Mouse (Mus musculus): ENCODE results near the gene Olfr16. TPM values are rescaled to one million over a fixed set of nuclear protein-coding genes. Genes with fewer than 3 reads are reported as not detected.

Olfr16 gene
- not detected for total RNA-seq (2021)
- long read RNA-seq, experiment 1 = 0 reads
- long read RNA-seq, experiment 2 = 0 reads

DNA sequence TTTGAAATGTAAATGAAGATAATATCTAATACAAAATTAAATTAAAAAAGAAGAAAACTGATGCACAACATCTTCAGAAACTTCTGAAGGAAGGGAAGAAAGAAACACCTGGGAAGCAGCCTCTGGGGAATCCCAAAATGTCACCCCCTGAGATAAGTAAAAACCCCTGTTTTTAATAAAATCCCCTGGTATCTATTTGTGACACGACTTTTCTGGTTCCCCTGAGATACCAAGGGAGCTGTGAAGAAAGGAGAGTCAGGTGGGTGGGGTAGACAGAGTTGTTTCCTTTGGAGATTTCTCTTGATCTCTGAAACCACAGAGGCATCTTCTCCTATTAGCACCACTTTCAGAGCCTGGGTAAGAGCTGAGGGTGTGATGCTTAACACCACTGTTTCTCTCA lies at the start of gene Olfr16:
TSS of gene Olfr16 (plus strand) at position 250 of the 400 bp plus-strand sequence.
- DNase-seq = no peak
- intact Hi-C loops (cut with DNase I; ENCODE audit: low total_unique reads) = no loop called here

DNA sequence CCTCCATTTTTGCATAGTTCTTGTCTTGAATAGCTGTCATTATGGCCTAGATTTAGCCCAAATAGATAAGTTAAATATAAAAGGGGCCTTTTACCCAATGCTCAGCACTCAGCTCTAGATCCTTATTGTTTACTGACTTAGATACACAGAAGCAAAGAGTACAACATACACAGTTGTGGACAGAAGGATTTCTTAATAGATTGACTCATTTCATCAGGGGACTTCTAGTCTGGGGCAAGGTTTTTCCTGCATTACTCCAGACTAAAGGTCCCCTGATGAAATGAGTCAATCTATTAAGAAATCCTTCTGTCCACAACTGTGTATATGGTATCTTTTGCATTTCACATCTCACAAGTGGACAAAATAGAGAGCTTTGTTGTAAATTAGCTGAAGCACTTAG lies 46.9 kb upstream of the Olfr16 start:
- intact Hi-C loops (cut with DNase I; ENCODE audit: low total_unique reads) = no loop called here
- no peak for DNase-seq

DNA sequence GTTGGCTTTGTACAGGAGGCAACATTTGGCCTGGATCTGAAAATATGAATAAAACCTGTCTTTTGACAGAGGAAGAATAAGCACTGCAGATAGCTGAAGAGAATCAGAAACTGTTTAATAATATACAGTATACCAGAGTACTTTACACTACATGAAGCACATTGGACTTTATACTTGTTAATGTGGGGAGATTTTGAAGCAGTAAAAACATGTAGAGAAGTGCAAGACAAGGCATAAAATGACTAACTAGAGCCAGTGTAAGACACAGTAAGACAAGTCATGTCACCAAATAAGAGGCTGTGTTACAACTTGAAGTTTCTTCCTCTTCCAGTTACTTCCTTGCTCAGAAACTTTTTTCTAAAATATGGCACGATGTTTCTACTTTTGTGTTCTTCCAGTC lies 33.1 kb upstream of the Olfr16 start:
- DNase-seq = no peak
- intact Hi-C loops (cut with DNase I; ENCODE audit: low total_unique reads) = no loop called here

DNA sequence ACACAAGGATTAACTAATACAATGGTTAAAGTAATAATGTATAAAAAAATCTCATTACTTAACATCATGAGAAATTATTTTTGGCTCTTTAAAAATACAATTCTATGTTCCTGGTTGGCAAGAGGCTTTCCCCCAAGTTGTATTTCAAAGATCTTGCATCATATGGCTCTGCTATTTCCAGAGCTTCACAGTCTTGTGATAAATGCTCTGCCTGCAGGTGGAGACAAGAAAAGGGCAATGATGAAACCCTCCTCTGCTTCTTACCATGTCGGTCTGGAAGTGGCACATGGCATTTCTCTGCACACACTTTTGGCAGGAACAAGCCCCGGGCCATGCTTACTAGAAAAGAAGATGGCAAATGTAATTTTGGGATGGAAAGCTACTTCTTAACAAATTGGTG lies 31.8 kb upstream of the Olfr16 start:
- no peak for DNase-seq
- intact Hi-C loops (cut with DNase I; ENCODE audit: low total_unique reads) = no loop called here

DNA sequence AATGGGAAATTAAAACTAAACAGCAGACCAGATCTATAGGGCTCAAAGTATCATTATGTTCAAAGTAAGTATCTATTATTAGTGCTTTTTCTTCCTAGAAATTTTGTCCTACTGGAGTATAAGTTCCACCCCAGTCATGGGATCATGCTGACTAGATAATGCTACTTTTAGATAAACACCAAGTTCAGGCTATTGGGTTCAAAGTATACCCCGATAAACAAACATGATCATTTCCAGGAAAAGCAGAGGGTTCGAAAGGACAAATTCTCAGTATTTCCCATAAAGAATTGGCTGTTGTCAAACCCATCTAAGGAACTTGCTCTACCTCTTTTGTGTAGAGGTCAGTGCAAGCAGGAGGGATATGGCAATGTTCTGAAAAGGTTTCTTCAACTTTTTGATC lies 18.0 kb upstream of the Olfr16 start:
- intact Hi-C loops (cut with DNase I; ENCODE audit: low total_unique reads) = no loop called here
- no peak for DNase-seq

DNA sequence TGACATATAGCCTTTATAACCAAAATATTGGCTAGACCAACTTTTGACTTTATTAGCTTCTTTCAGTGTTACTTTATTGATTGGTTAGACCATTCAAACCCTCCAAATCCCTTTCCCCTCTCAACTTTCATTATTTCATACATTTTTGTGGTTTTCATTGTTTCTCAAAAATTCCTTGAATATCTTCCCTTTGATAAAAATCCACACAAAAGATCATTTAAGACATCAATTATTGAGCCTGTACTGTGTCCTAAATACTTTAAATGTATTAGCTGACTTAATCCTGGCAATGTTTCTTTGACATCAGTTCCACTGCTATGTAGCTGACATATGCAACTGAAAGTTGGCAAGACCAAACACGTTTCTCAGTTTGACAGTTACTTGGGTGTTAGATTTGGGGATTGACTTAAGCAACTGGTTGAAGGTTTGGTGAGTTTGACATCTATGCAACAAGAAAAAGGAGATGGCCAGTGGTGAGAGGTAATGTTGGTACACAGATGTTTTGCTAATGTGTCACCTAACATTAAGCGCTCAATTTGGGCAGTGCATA lies 1.0 kb downstream of the Olfr16 start:
- intact Hi-C loops (cut with DNase I; ENCODE audit: low total_unique reads) = no loop called here

DNA sequence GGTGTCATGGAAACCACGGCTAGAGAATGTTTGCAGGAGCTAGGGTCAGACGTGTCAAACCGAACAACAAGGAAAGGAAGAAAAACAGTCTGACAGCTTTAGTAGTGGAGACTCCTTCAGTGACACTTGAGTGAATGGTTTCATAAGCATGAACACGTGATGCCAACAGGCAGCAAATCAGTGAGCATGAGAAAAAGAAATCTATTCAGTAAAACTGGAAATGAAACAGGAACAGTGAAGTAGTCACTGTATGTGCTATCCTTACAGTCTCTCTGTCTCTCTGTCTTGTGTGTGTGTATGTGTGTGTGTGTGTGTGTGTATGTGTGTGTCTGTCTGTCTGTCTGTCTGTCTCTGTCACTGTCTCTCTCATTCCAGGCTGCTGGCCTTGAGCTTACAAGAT lies 5.2 kb downstream of the Olfr16 start:
- no peak for DNase-seq
- intact Hi-C loops (cut with DNase I; ENCODE audit: low total_unique reads) = no loop called here

More for the DNA sequence above, 1.0 kb downstream of the Olfr16 start:
- no peak for DNase-seq

DNA sequence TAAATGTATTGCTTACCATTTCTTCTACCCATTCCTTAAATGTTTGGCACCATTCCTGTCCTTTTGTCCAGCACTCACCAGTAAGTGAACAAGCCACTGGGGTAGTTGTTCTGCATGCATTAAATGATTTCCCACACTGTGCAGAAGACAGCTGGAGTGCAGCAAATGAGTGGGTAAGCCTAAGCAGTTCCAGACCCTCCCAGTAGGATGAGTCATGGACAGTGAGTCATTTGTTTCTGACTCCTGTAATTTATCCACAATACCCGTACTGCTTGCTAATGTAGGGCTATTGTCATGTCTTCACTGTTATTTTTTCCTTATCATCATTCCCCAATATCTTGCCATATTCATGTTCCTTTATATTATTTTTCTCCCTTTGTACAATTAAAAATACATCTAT lies 10.2 kb downstream of the Olfr16 start:
- DNase-seq = no peak

DNA sequence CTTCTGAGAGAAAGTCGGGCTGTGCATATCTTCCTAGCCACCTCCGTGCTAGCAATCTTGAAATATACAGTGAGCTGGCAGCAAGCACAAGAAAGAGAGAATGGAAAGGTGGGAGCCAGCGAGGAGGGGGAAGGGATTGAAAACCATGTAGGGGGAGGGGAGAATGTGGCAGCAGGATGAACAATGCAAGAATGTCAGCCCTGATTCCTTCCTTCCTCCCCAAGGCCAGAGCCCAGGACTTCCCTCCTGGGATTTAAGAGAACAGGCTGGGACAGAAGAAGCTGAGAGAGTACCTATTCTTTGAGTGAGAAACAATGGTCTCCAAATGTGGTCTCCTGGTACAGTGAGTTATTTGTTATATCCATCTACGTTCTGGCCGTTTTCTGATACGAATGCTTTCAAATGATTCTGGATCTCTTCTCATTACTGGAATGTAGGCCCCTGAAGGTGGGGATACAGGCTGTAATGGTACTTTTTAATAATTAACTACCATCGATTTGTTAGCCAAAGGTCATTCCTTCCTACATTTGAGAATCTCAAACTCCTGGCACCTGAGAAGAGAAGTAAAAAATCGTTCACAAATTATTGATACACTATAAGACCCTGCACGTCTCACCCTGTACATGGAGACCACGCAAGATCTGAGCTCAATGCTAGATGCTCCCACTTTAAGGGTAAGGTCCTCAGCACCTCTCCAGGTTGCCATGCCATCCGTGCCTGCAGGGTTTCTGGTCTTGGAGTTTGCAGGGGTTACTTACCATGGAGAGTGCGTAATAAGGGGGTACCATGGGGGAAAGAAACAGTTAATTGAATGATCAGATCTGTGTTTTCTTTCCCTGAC lies 39.8 kb downstream of the Olfr16 start:
- no peak for DNase-seq
- intact Hi-C loops (cut with DNase I; ENCODE audit: low total_unique reads) = no loop called here

More for the DNA sequence above, 10.2 kb downstream of the Olfr16 start:
- intact Hi-C loops (cut with DNase I; ENCODE audit: low total_unique reads) = no loop called here

DNA sequence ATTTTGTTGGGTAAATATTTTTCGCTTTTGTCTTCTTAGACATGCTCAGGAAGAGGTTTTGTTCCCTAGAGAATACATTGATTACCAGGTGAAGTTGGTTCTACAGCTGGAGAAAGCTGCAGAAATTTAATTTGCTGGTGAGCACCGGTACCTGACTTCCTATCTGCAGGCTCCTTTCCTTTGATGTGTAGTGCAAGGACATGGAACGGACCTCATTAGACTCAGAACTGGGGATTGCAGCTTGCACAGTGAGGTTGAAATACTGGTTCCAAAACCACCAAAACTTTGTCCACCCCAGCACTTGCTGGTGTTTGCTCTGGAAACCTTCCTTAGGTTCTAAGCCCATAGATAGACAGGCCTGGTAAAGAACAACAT lies 40.4 kb downstream of the Olfr16 start:
- intact Hi-C loops (cut with DNase I; ENCODE audit: low total_unique reads) = no loop called here
- DNase-seq = no peak

Other genes starting within 250 kb of the Olfr16 start
- not detected for gene Apcs, start 55.4 kb upstream of the Olfr16 start, total RNA-seq (2021)
- not detected for gene Olfr1408, start 187.0 kb downstream of the Olfr16 start, total RNA-seq (2021)
- not detected for gene Olfr1406, start 240.2 kb downstream of the Olfr16 start, total RNA-seq (2021)
- gene Olfr218, start 247.4 kb downstream of the Olfr16 start, total RNA-seq (2021) = not detected